Mouse (Mus musculus) embryonic facial prominence, embryonic 14.5 days (tissue): ENCODE measurements at regions not wholly inside any gene's neighbourhood (a gene's known extent, or its start where the extent isn't known, plus 50 kb on each side); places are given as distances from the start of the nearest gene placed in this dataset.

Experiments used
- ATAC-seq: fragments of 200-750 bp; cut with Nextera tagmentation; 2 replicates; pipeline ENCODE4 v1.8.0; 2017; ENCODE audit warnings: low read depth, moderate number of reproducible peaks, moderate TSS enrichment
- DNase-seq: peaks from one replicate; pipeline ENCODE4 v3.0.0-alpha.2; 2015; ENCODE audit warnings: low spot score
- H3K27ac ChIP-seq: fragments of 300-500 bp; sonication (generic); replicated peaks from 2 replicates; pipeline ENCODE4 v1.5.1; 2014; ENCODE audit warnings: low read depth, mild to moderate bottlenecking, low read length, moderate library complexity
- H3K27me3 ChIP-seq: fragments of 300-500 bp; sonication (generic); replicated peaks from 2 replicates; pipeline ENCODE4 v1.6.1; 2014; ENCODE audit warnings: low read length; ENCODE audit not compliant: control insufficient read depth, insufficient read depth
- H3K36me3 ChIP-seq: fragments of 300-500 bp; sonication (generic); 2 replicates; pipeline ENCODE4 v1.6.1; 2014; ENCODE audit warnings: low read length, mixed read lengths; ENCODE audit not compliant: control insufficient read depth, insufficient read depth
- H3K4me1 ChIP-seq: fragments of 300-500 bp; sonication (generic); 2 replicates; pipeline ENCODE4 v1.6.1; 2014; ENCODE audit warnings: antibody characterized with exemption, low read length; ENCODE audit not compliant: control insufficient read depth, insufficient read depth
- H3K4me2 ChIP-seq: fragments of 300-500 bp; sonication (generic); 2 replicates; pipeline ENCODE4 v1.6.1; 2014; ENCODE audit warnings: low read depth, mild to moderate bottlenecking, low read length, moderate library complexity, mixed read lengths
- H3K4me3 ChIP-seq: fragments of 300-500 bp; sonication (generic); 2 replicates; pipeline ENCODE4 v1.5.1; 2014; ENCODE audit warnings: low read depth, mild to moderate bottlenecking, low read length
- H3K9ac ChIP-seq: fragments of 300-500 bp; sonication (generic); 2 replicates; pipeline ENCODE4 v1.6.1; 2014; ENCODE audit warnings: low read depth, mild to moderate bottlenecking, low read length, moderate library complexity, mixed read lengths
- H3K9me3 ChIP-seq: fragments of 300-500 bp; sonication (generic); 2 replicates; pipeline ENCODE4 v1.6.1; 2016; ENCODE audit warnings: low read length; ENCODE audit not compliant: control insufficient read depth
- WGBS: fragments of 180-500 bp; shearing (Covaris S2); extraction: QIAGEN DNeasy Blood & Tissue Kit; methylation state at CpG from one replicate; pipeline ENCODE4 v1.1.7; 2014; 5-methylcytosine and 5-hydroxymethylcytosine counted together

DNA sequence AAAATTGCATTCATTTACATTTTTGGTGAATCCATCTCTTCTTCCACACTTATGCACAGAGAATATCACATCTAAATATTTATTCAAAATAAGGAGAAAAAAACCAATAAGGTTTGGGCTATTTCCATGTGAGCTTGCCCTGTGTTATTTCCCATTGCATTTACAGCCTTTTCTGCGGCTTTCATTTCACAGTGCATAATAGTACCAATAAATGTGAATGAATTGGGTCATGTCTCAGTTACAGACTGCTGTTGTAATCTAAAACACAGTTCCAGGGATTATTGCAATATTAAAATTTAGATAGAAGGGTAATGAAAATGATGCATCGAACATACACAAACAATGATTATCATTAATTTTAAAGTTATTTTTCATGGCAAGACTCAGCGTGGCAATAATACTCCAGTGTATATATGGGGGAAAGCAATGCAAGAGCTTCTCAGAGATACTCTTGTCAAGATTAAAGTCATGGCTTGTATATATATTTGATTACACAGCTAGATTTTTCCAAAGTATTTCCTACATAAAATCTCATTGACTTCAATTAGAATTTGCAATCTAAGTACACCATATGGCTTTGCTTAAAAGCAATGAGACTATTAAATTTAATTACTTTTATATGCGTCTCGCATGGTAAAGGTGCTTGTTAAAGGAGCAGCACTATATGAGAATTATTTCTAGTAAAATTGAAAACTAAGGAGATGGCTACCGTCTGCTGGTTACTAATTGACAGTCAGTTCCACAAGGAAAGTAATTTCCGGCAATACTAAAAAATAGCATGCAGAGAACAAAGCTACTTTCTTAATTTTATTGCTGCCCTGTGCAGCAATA lies 782.1 kb upstream of the Cdh9 start:
- no peaks in the 10 kb centered on the region for H3K36me3 ChIP-seq
- 64% methylated on average over 7 of the region's 7 CpGs for WGBS
- DNase-seq (no peak), ATAC-seq (no peak)
- H3K27ac ChIP-seq = no peak overlapping the region
- no peaks in the 10 kb centered on the region for H3K27me3 ChIP-seq
- no peaks in the 10 kb centered on the region for H3K9me3 ChIP-seq
- H3K9ac ChIP-seq = no peak overlapping the region
- H3K4me3 ChIP-seq = no peak overlapping the region
- H3K4me2 ChIP-seq = no peak overlapping the region
- H3K4me1 ChIP-seq = no peaks in the 10 kb centered on the region

- Histone ChIP-seq H3K9ac (no peak overlapping the region), H3K27ac (no peak overlapping the region), H3K27me3 (no peaks in the 10 kb centered on the region), H3K4me2 (no peak overlapping the region), H3K4me3 (no peak overlapping the region), H3K9me3 (no peaks in the 10 kb centered on the region), H3K36me3 (no peaks in the 10 kb centered on the region), H3K4me1 (no peaks in the 10 kb centered on the region)
- WGBS = 81% methylated on average over 3 of the region's 3 CpGs
- DNase-seq (no peak), ATAC-seq (no peak)
Measured at GRCm38 (mm10) chr15:15959411-15959810, 769.1 kb upstream of the Cdh9 start.

DNA sequence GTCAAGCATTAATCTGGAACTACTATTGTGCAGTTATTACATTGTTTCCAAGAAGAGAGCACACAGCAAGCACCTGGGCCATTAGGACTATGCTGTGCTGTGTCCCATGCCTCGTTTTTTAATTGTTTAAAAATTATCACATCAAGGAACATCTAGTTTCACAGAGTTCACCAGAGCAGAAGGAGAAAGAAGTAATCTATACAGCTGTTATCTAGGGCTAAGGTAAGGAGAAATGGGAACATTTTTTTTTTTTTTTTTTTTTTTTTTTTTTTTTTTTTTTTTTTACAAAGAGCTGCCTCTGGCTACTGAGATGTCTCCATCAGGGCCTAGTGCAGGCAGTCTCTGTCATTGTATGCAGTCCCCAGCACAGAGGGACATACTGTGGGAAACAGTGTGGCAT lies 760.0 kb upstream of the Cdh9 start:
- Histone ChIP-seq H3K27ac (no peak overlapping the region), H3K27me3 (no peaks in the 10 kb centered on the region), H3K4me2 (no peak overlapping the region), H3K4me3 (no peak overlapping the region), H3K9me3 (no peaks in the 10 kb centered on the region), H3K4me1 (no peaks in the 10 kb centered on the region), H3K36me3 (no peaks in the 10 kb centered on the region), H3K9ac (no peak overlapping the region)
- no peak for ATAC-seq
- 60% methylated on average over 1 of the region's 1 CpGs for WGBS
- DNase-seq = no peak

- DNase-seq (peak; percentile 6), ATAC-seq (no peak)
- Histone ChIP-seq H3K4me2 (no peak overlapping the region), H3K9ac (no peak overlapping the region), H3K4me3 (no peak overlapping the region), H3K36me3 (no peaks in the 10 kb centered on the region), H3K4me1 (no peaks in the 10 kb centered on the region), H3K9me3 (no peaks in the 10 kb centered on the region), H3K27me3 (no peaks in the 10 kb centered on the region), H3K27ac (no peak overlapping the region)
- 74% methylated on average over 4 of the region's 4 CpGs for WGBS
Measured at GRCm38 (mm10) chr15:15976788-15977187, 751.8 kb upstream of the Cdh9 start.
